Mouse (Mus musculus) embryo, embryonic 9.5 days (tissue): Measurements from ENCODE around the gene Osbpl10.

Experiments used
- DNase-seq: peaks from one replicate; pipeline ENCODE4 v3.0.0-alpha.2; 2017; ENCODE audit errors: extremely low spot score

Osbpl10 gene

GRCm38 (mm10) chr9:115273095-115273649, 294.8 kb downstream of the Osbpl10 start:
- DNase-seq, result no peak

- no peak for DNase-seq
Measured at GRCm38 (mm10) chr9:115274806-115275205, 296.4 kb downstream of the Osbpl10 start.

- no peak for DNase-seq
Measured at GRCm38 (mm10) chr9:115278641-115279040, 300.3 kb downstream of the Osbpl10 start.
